Comparison of ENCODE assay signal across 1 mouse cellular context in genomic region chr11:69324749-69325148, GRCm38 (mm10).
TF ChIP-seq lines count a peak whose summit lies in the region.

No protein-coding gene starts in this region.

TF ChIP-seq in ES-E14, 5 proteins besides CTCF, POLR2A, EP300 and RAD21:
- TF ChIP-seq ZC3H11A (IDR thresholded peaks at IDR 0.05; ENCODE audit: borderline replicate concordance, low read depth, low read length) = no peak
- no peak for TF ChIP-seq CHD2 (IDR thresholded peaks at IDR 0.05; ENCODE audit: low read depth, low read length)
- no peak for TF ChIP-seq HCFC1 (IDR thresholded peaks at IDR 0.05; ENCODE audit: borderline replicate concordance, insufficient read depth, low read length)
- no peak for TF ChIP-seq MAFK (IDR thresholded peaks at IDR 0.05; ENCODE audit: insufficient read depth, low read depth, low read length)
- no peak for TF ChIP-seq ZNF384 (IDR thresholded peaks at IDR 0.05; ENCODE audit: low read depth, low read length)
